Comparison of ENCODE assay signal across 9 mouse cellular contexts in genomic region chr19:38253796-38254195, GRCm38 (mm10). TPM values are rescaled to one million over a fixed set of nuclear protein-coding genes. Genes with fewer than 3 reads are reported as not detected.
A peak's percentile ranks its signal among the peaks of the same experiment; 100 is the strongest.
DNase-seq lines count a peak whose midpoint lies in the region; ATAC-seq and TF ChIP-seq lines count a peak whose summit lies in the region.
"Had no signal": no experiment of that assay in that cellular context is flagged by ENCODE, and none has a peak within 500 bp of the region (broad histone marks: within the 10 kb centered on the region; RNA-seq: fewer than 3 reads in every experiment).

No protein-coding gene starts in this region.

- H3K27me3 ChIP-seq in E14TG2a.4 (ENCODE audit: insufficient read depth, low read length) = no peaks in the 10 kb centered on the region
- no peaks in the 10 kb centered on the region for H3K27me3 ChIP-seq in liver, embryonic 14.5 days (ENCODE audit: control insufficient read depth, insufficient read depth, low read length)
- H3K27me3 ChIP-seq: liver, embryonic 13.5 days had no signal

- H3K27ac ChIP-seq in liver, embryonic 14.5 days = no peak overlapping the region
- H3K27ac ChIP-seq: liver, embryonic 13.5 days had no signal

- no peak overlapping the region for H3K4me2 ChIP-seq in liver, embryonic 14.5 days (ENCODE audit: low read depth)
- H3K4me2 ChIP-seq: liver, embryonic 13.5 days had no signal

- intact Hi-C loops in left cerebral cortex, postnatal 14 days (cut with DNase I) = loop anchor here (5.0 kb wide), 1 partner anchor 69 kb away; no protein-coding TSS in a partner anchor
- intact Hi-C loops in left cerebral cortex, postnatal 10 days (cut with DNase I) = loop anchor here (5.0 to 10.0 kb wide), 2 partner anchors 69 to 101 kb away; no protein-coding TSS in a partner anchor

- H3K36me3 ChIP-seq in E14TG2a.4 (ENCODE audit: insufficient read depth, low read length) = no peaks in the 10 kb centered on the region
- H3K36me3 ChIP-seq in liver, embryonic 14.5 days (replicated peaks; ENCODE audit: control insufficient read depth, insufficient read depth, low read depth) = no peaks in the 10 kb centered on the region
- H3K36me3 ChIP-seq: liver, embryonic 13.5 days had no signal

- no peak overlapping the region for H3K9ac ChIP-seq in liver, embryonic 14.5 days (replicated peaks)
- H3K9ac ChIP-seq: liver, embryonic 13.5 days had no signal

- H3K4me1 ChIP-seq in E14TG2a.4 (replicated peaks; ENCODE audit: low read depth, low read length) = peaks cover 20% of the 10 kb centered on the region
- H3K4me1 ChIP-seq in liver, embryonic 14.5 days (replicated peaks; ENCODE audit: control insufficient read depth in 2 of 2, insufficient read depth in 2 of 2, low read length in 1 of 2) = 0 out of 4 replicates have a peak, but pooled peaks cover 0 to 2% of the 10 kb centered on the region in 2 experiments
- H3K4me1 ChIP-seq: liver, embryonic 13.5 days had no signal

- ATAC-seq in liver, embryonic 14.5 days (ENCODE audit: insufficient read depth) = no peak

- no peak for TF ChIP-seq EP300 in liver, embryonic 14.5 days (IDR thresholded peaks at IDR 0.05; ENCODE audit: low read depth)

- H3K9me3 ChIP-seq in E14TG2a.4 (ENCODE audit: low read length) = no peaks in the 10 kb centered on the region
- no peaks in the 10 kb centered on the region for H3K9me3 ChIP-seq in liver, embryonic 14.5 days (ENCODE audit: control insufficient read depth, low read length)
- H3K9me3 ChIP-seq: liver, embryonic 13.5 days had no signal

- 40% methylated on average over 6 of the region's 6 CpGs for WGBS in liver, embryonic 14.5 days (ENCODE audit: insufficient replicate concordance)

- peak; percentile 84 for TF ChIP-seq CTCF in E14TG2a.4 (conservative IDR thresholded peaks at IDR 0.05; ENCODE audit: low read length)
- peak; percentile 45 for TF ChIP-seq CTCF in liver, embryonic 14.5 days (IDR thresholded peaks at IDR 0.05; ENCODE audit: low read depth)

- peak; percentile 35 to 62 for DNase-seq in left cerebral cortex, postnatal 14 days (ENCODE audit: low spot score in 2 of 2)
- DNase-seq in left cerebral cortex, postnatal 10 days (ENCODE audit: extremely low spot score in 1 of 2, low spot score in 2 of 2) = no peak
- peak; percentile 44 for DNase-seq in adrenal gland, adult 2 months
- DNase-seq in embryo, embryonic 10.5 days (ENCODE audit: low spot score) = peak; percentile 71
- no peak for DNase-seq in liver, embryonic 14.5 days (ENCODE audit: low read depth in 3 of 3, low spot score in 3 of 3)
- DNase-seq in urinary bladder, postnatal 14 days (ENCODE audit: low spot score) = peak; percentile 68
- no peak for DNase-seq in frontal cortex, postnatal 25 days (ENCODE audit: low spot score in 2 of 2)
- DNase-seq: liver, embryonic 13.5 days had no signal

- no peak overlapping the region for H3K4me3 ChIP-seq in E14TG2a.4 (replicated peaks; ENCODE audit: low read length)
- H3K4me3 ChIP-seq in liver, embryonic 14.5 days (ENCODE audit: insufficient read depth in 1 of 2, low read depth in 2 of 2, low read length in 2 of 2) = no peak overlapping the region
- H3K4me3 ChIP-seq: liver, embryonic 13.5 days had no signal

RNA-seq across cellular contexts. Expression of gene Lgi1, which starts 10.5 kb away (rescaled TPM):
- total RNA-seq in left cerebral cortex, postnatal 14 days (2021) = 100 to 1,000 TPM; 117 to 127 TPM
- total RNA-seq in left cerebral cortex, postnatal 10 days (2021) = 100 to 1,000 TPM; 105 to 108 TPM
- 1 to 10 TPM in 1 of 2 experiments, under 1 TPM in 1; 0.43 to 1.8 TPM for total RNA-seq in adrenal gland, adult 2 months (2021)
- polyA plus RNA-seq in adrenal gland, adult 2 months (2012; rRNA removed) = 0.09 TPM in 2 replicates
- 0.03 and 0.05 TPM in 2 replicates for polyA plus RNA-seq in liver, embryonic 14.5 days (2012; rRNA removed)
- not detected in 2 replicates for polyA plus RNA-seq in liver, embryonic 14.5 days (2014; fragmentation: Nextera tagmentation; extraction: Ambion mirVana)

RNA-seq across cellular contexts. Expression of gene Fra10ac1, which starts 29.8 kb away (rescaled TPM):
- 10 to 100 TPM; 11.1 to 15.9 TPM for total RNA-seq in left cerebral cortex, postnatal 14 days (2021)
- 10 to 100 TPM; 15.7 to 16.0 TPM for total RNA-seq in left cerebral cortex, postnatal 10 days (2021)
- total RNA-seq in adrenal gland, adult 2 months (2021) = 10 to 100 TPM; 11.2 to 16.3 TPM
- 2.6 and 4.5 TPM in 2 replicates for polyA plus RNA-seq in adrenal gland, adult 2 months (2012; rRNA removed)
- polyA plus RNA-seq in liver, embryonic 14.5 days (2012; rRNA removed) = 4.0 and 8.7 TPM in 2 replicates
- polyA plus RNA-seq in liver, embryonic 14.5 days (2014; fragmentation: Nextera tagmentation; extraction: Ambion mirVana) = 10.6 and 12.1 TPM in 2 replicates

Comparison
In these comparisons a context has a peak if more than half of its experiments do, and no peak if none do; other contexts are left out.
1. DNase-seq: peak in left cerebral cortex, postnatal 14 days (2 of 2), adrenal gland, adult 2 months (single experiment), embryo, embryonic 10.5 days (single experiment) and urinary bladder, postnatal 14 days (single experiment); none in left cerebral cortex, postnatal 10 days (0 of 2), liver, embryonic 14.5 days (0 of 3) and frontal cortex, postnatal 25 days (0 of 2).
2. RNA of gene Lgi1, which starts 10.5 kb away (total RNA-seq): 117 to 127 TPM in left cerebral cortex, postnatal 14 days and 105 to 108 TPM in left cerebral cortex, postnatal 10 days; 0.43 to 1.8 TPM in adrenal gland, adult 2 months; every median in the first group is over 10 times any median in the second.